In the genomic region with DNA sequence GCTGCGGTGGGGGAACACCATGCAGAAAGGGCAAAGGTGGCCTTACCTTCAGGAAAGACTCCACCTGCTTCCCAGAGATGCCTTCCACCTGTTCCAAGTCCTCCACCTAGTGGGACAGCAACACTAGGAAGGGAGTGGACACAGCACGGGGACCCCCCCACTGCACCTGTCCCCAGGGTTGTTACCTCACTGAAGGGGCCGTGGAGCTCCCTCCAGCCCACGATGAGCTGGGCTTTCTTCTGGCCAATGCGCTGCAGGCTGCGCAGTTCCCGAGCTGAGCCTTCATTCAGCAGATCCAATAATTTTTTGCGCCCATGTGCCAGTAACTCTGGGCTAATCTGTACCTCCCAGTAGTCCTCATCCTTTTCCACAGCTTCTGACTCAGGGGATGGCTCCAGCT, we compare ENCODE assay signal across 8 mouse cellular contexts. TPM values are rescaled to one million over a fixed set of nuclear protein-coding genes. Genes with fewer than 3 reads are reported as not detected.
DNase-seq lines count a peak whose midpoint lies in the region; ATAC-seq and TF ChIP-seq lines count a peak whose summit lies in the region.

No protein-coding gene starts in this region.

- no peaks in the 10 kb centered on the region for H3K27me3 ChIP-seq in heart, embryonic 15.5 days
- H3K27me3 ChIP-seq in MEL (ENCODE audit: control insufficient read depth in 1 of 2, insufficient read depth in 2 of 2, low read length in 2 of 2), result no peaks in the 10 kb centered on the region
- no peaks in the 10 kb centered on the region for H3K27me3 ChIP-seq in forebrain, embryonic 16.5 days (replicated peaks; ENCODE audit: control insufficient read depth, insufficient read depth, low read length)
- H3K27me3 ChIP-seq in midbrain, embryonic 10.5 days (ENCODE audit: low read depth, poor library complexity, severe bottlenecking), result no peaks in the 10 kb centered on the region

- TF ChIP-seq RAD21 in MEL (IDR thresholded peaks at IDR 0.05; ENCODE audit: low read depth, low read length), result no peak

- no peak for TF ChIP-seq CTCF in MEL (IDR thresholded peaks at IDR 0.05 in 2 of 3, conservative IDR thresholded peaks at IDR 0.05 in 1 of 3; ENCODE audit: control insufficient read depth in 1 of 3, insufficient read depth in 1 of 3, low read depth in 2 of 3, low read length in 3 of 3, poor library complexity in 1 of 3, severe bottlenecking in 1 of 3)

- no peak for ATAC-seq in heart, embryonic 15.5 days (replicated peaks; ENCODE audit: insufficient number of reproducible peaks, insufficient read depth, low FRiP score, low read depth)
- ATAC-seq in forebrain, embryonic 16.5 days, result peak; percentile 1; the same call in 1 of the 2 replicates
- ATAC-seq in granulocyte monocyte progenitor cell, adult 5-6 weeks (replicated peaks; ENCODE audit: poor library complexity, severe bottlenecking), result no peak

- H3K4me3 ChIP-seq in heart, embryonic 15.5 days, result peak overlapping the region; percentile 93
- H3K4me3 ChIP-seq in MEL (ENCODE audit: control insufficient read depth in 1 of 2, insufficient read depth in 1 of 2, low read depth in 2 of 2, low read length in 2 of 2), result peak overlapping the region; percentile 50 to 69
- H3K4me3 ChIP-seq in forebrain, embryonic 16.5 days (replicated peaks; ENCODE audit: low read length), result peak overlapping the region; percentile 60
- H3K4me3 ChIP-seq in midbrain, embryonic 10.5 days, result peak overlapping the region; percentile 88

- H3K9me3 ChIP-seq in heart, embryonic 15.5 days (replicated peaks), result no peaks in the 10 kb centered on the region
- no peaks in the 10 kb centered on the region for H3K9me3 ChIP-seq in MEL (replicated peaks; ENCODE audit: insufficient read depth, low read length)
- H3K9me3 ChIP-seq in forebrain, embryonic 16.5 days (ENCODE audit: control insufficient read depth, low read length), result no peaks in the 10 kb centered on the region
- H3K9me3 ChIP-seq in midbrain, embryonic 10.5 days (replicated peaks), result no peaks in the 10 kb centered on the region

- H3K9ac ChIP-seq in heart, embryonic 15.5 days, result peak overlapping the region; percentile 53
- H3K9ac ChIP-seq in MEL (ENCODE audit: control insufficient read depth, low read depth, low read length, poor library complexity, severe bottlenecking), result peak overlapping the region; percentile 78
- H3K9ac ChIP-seq in forebrain, embryonic 16.5 days (replicated peaks; ENCODE audit: low read depth, low read length), result peak overlapping the region; percentile 92

- no peak for DNase-seq in heart, postnatal 4 days
- peak; percentile 47 for DNase-seq in MEL (ENCODE audit: low read depth, low spot score)
- DNase-seq in midbrain, embryonic 10.5 days (ENCODE audit: low spot score), result no peak
- no peak for DNase-seq in natural killer cell, adult 2 months (ENCODE audit: low spot score in 2 of 2)
- no peak for DNase-seq in thymus, postnatal 36 days

- H3K36me3 ChIP-seq in heart, embryonic 15.5 days, result peaks cover 47% of the 10 kb centered on the region
- peaks cover 22 to 47% of the 10 kb centered on the region in 2 experiments for H3K36me3 ChIP-seq in MEL (ENCODE audit: control insufficient read depth in 1 of 2, insufficient read depth in 2 of 2, low read length in 2 of 2)
- H3K36me3 ChIP-seq in forebrain, embryonic 16.5 days (ENCODE audit: control insufficient read depth, insufficient read depth), result peaks cover 3% of the 10 kb centered on the region; the same call in 1 of the 2 replicates
- peaks cover 81% of the 10 kb centered on the region for H3K36me3 ChIP-seq in midbrain, embryonic 10.5 days

- WGBS in heart, embryonic 15.5 days, result 64% methylated on average over 8 of the region's 8 CpGs
- 63% methylated on average over 8 of the region's 8 CpGs for WGBS in forebrain, embryonic 16.5 days
- 75% methylated on average over 8 of the region's 8 CpGs for WGBS in midbrain, embryonic 10.5 days

- peak overlapping the region; percentile 94 for H3K4me2 ChIP-seq in heart, embryonic 15.5 days
- H3K4me2 ChIP-seq in forebrain, embryonic 16.5 days (ENCODE audit: low read length), result peak overlapping the region; percentile 71

- peaks cover 34% of the 10 kb centered on the region for H3K79me2 ChIP-seq in MEL (ENCODE audit: control insufficient read depth, insufficient read depth, low read length, poor library complexity)

- no peak for TF ChIP-seq EP300 in MEL (IDR thresholded peaks at IDR 0.05; ENCODE audit: low read depth in 1 of 2, low read length in 2 of 2)

- H3K27ac ChIP-seq in heart, embryonic 15.5 days, result peak overlapping the region; percentile 99
- H3K27ac ChIP-seq in MEL (ENCODE audit: control insufficient read depth, low read depth, low read length), result peak overlapping the region; percentile 98
- H3K27ac ChIP-seq in forebrain, embryonic 16.5 days (ENCODE audit: low read length), result peak overlapping the region; percentile 99
- peak overlapping the region; percentile 100 for H3K27ac ChIP-seq in midbrain, embryonic 10.5 days (replicated peaks)

- H3K4me1 ChIP-seq in heart, embryonic 15.5 days (replicated peaks), result peaks cover 31% of the 10 kb centered on the region
- H3K4me1 ChIP-seq in MEL (ENCODE audit: control insufficient read depth in 1 of 2, insufficient read depth in 2 of 2, low read length in 2 of 2), result peaks cover 28 to 41% of the 10 kb centered on the region in 2 experiments
- H3K4me1 ChIP-seq in forebrain, embryonic 16.5 days (replicated peaks; ENCODE audit: control insufficient read depth, insufficient read depth, low read length), result peaks cover 29% of the 10 kb centered on the region
- peaks cover 38% of the 10 kb centered on the region for H3K4me1 ChIP-seq in midbrain, embryonic 10.5 days

- TF ChIP-seq POLR2A in MEL (IDR thresholded peaks at IDR 0.05; ENCODE audit: control insufficient read depth in 1 of 2, insufficient read depth in 1 of 2, low read depth in 1 of 2, low read length in 2 of 2, poor library complexity in 1 of 2), result no peak; a peak in 1 of 4 replicates

RNA-seq across cellular contexts. Expression of gene Maz, which starts 1.0 kb away (rescaled TPM):
- 35.6 and 53.7 TPM in 2 replicates for polyA plus RNA-seq in heart, embryonic 15.5 days (2015; fragmentation: Nextera tagmentation; extraction: Ambion mirVana)
- 100 to 1,000 TPM; 152 TPM for total RNA-seq in heart, postnatal 4 days (2021)
- 231 and 234 TPM in 2 replicates for total RNA-seq in MEL (2012; rRNA removed)
- polyA plus RNA-seq in MEL (2012; ENCODE audit: insufficient read depth in 1 of 2, insufficient read length in 2 of 2, low read depth in 1 of 2, low replicate concordance in 2 of 2, missing spikeins in 1 of 2), result 100 to 1,000 TPM in 1 of 2 experiments, not detected in 1; 540 TPM
- polyA plus RNA-seq in forebrain, embryonic 16.5 days (2015; fragmentation: Nextera tagmentation; extraction: Ambion mirVana), result 57.9 and 58.8 TPM in 2 replicates
- polyA plus RNA-seq in midbrain, embryonic 10.5 days (2016; fragmentation: Nextera tagmentation; extraction: Ambion mirVana), result 64.6 and 66.4 TPM in 2 replicates
- 143 and 169 TPM in 2 replicates for total RNA-seq in granulocyte monocyte progenitor cell, adult 5-6 weeks (2014; fragmentation: Nextera tagmentation)
- 52.5 and 77.5 TPM in 2 replicates for total RNA-seq in granulocyte monocyte progenitor cell, adult 5-6 weeks (2017)

RNA-seq across cellular contexts. Expression of gene Prrt2, which starts 6.9 kb away (rescaled TPM):
- 1.9 and 4.1 TPM in 2 replicates for polyA plus RNA-seq in heart, embryonic 15.5 days (2015; fragmentation: Nextera tagmentation; extraction: Ambion mirVana)
- 1 to 10 TPM; 1.6 to 2.0 TPM for total RNA-seq in heart, postnatal 4 days (2021)
- total RNA-seq in MEL (2012; rRNA removed), result 0.12 and 0.13 TPM in 2 replicates
- 1 to 10 TPM in 1 of 2 experiments, not detected in 1; 1.4 TPM for polyA plus RNA-seq in MEL (2012; ENCODE audit: insufficient read depth in 1 of 2, insufficient read length in 2 of 2, low read depth in 1 of 2, low replicate concordance in 2 of 2, missing spikeins in 1 of 2)
- 21.1 and 29.9 TPM in 2 replicates for polyA plus RNA-seq in forebrain, embryonic 16.5 days (2015; fragmentation: Nextera tagmentation; extraction: Ambion mirVana)
- 2.9 and 4.4 TPM in 2 replicates for polyA plus RNA-seq in midbrain, embryonic 10.5 days (2016; fragmentation: Nextera tagmentation; extraction: Ambion mirVana)
- total RNA-seq in granulocyte monocyte progenitor cell, adult 5-6 weeks (2014; fragmentation: Nextera tagmentation), result 1.8 and 6.9 TPM in 2 replicates
- 0.43 and 1.6 TPM in 2 replicates for total RNA-seq in granulocyte monocyte progenitor cell, adult 5-6 weeks (2017)

RNA-seq across cellular contexts. Expression of gene Gm42742, which starts 7.0 kb away (rescaled TPM):
- 15.7 and 16.6 TPM in 2 replicates for polyA plus RNA-seq in heart, embryonic 15.5 days (2015; fragmentation: Nextera tagmentation; extraction: Ambion mirVana)
- 10 to 100 TPM; 10.0 to 18.2 TPM for total RNA-seq in heart, postnatal 4 days (2021)
- 13.8 and 20.5 TPM in 2 replicates for total RNA-seq in MEL (2012; rRNA removed)
- 10 to 100 TPM in 1 of 2 experiments, not detected in 1; 27.2 TPM for polyA plus RNA-seq in MEL (2012; ENCODE audit: insufficient read depth in 1 of 2, insufficient read length in 2 of 2, low read depth in 1 of 2, low replicate concordance in 2 of 2, missing spikeins in 1 of 2)
- polyA plus RNA-seq in forebrain, embryonic 16.5 days (2015; fragmentation: Nextera tagmentation; extraction: Ambion mirVana), result 54.8 and 74.1 TPM in 2 replicates
- polyA plus RNA-seq in midbrain, embryonic 10.5 days (2016; fragmentation: Nextera tagmentation; extraction: Ambion mirVana), result 46.2 and 55.1 TPM in 2 replicates
- 2.3 and 28.3 TPM in 2 replicates for total RNA-seq in granulocyte monocyte progenitor cell, adult 5-6 weeks (2014; fragmentation: Nextera tagmentation)
- total RNA-seq in granulocyte monocyte progenitor cell, adult 5-6 weeks (2017), result 32.7 and 35.4 TPM in 2 replicates

RNA-seq across cellular contexts. Expression of gene Pagr1a, which starts 10.7 kb away (rescaled TPM):
- polyA plus RNA-seq in heart, embryonic 15.5 days (2015; fragmentation: Nextera tagmentation; extraction: Ambion mirVana), result 59.7 and 73.1 TPM in 2 replicates
- 10 to 100 TPM; 10.4 to 14.8 TPM for total RNA-seq in heart, postnatal 4 days (2021)
- total RNA-seq in MEL (2012; rRNA removed), result 55.4 and 60.2 TPM in 2 replicates
- polyA plus RNA-seq in MEL (2012; ENCODE audit: insufficient read depth in 1 of 2, insufficient read length in 2 of 2, low read depth in 1 of 2, low replicate concordance in 2 of 2, missing spikeins in 1 of 2), result 10 to 100 TPM in 1 of 2 experiments, not detected in 1; 85.9 TPM
- 22.9 and 39.8 TPM in 2 replicates for polyA plus RNA-seq in forebrain, embryonic 16.5 days (2015; fragmentation: Nextera tagmentation; extraction: Ambion mirVana)
- 103 and 104 TPM in 2 replicates for polyA plus RNA-seq in midbrain, embryonic 10.5 days (2016; fragmentation: Nextera tagmentation; extraction: Ambion mirVana)
- total RNA-seq in granulocyte monocyte progenitor cell, adult 5-6 weeks (2014; fragmentation: Nextera tagmentation), result 17.5 and 50.8 TPM in 2 replicates
- total RNA-seq in granulocyte monocyte progenitor cell, adult 5-6 weeks (2017), result 3.4 and 27.2 TPM in 2 replicates

RNA-seq across cellular contexts. Expression of gene Pagr1b, which starts 11.6 kb away (rescaled TPM):
- 0.74 TPM in 1 of 2 replicates, not detected in the other for polyA plus RNA-seq in heart, embryonic 15.5 days (2015; fragmentation: Nextera tagmentation; extraction: Ambion mirVana)
- total RNA-seq in heart, postnatal 4 days (2021), result 1 to 10 TPM; 1.2 to 1.9 TPM
- 0.39 TPM in 1 of 2 replicates, not detected in the other for total RNA-seq in MEL (2012; rRNA removed)
- 1 to 10 TPM in 1 of 2 experiments, not detected in 1; 4.5 TPM for polyA plus RNA-seq in MEL (2012; ENCODE audit: insufficient read depth in 1 of 2, insufficient read length in 2 of 2, low read depth in 1 of 2, low replicate concordance in 2 of 2, missing spikeins in 1 of 2)
- not detected in 2 replicates for polyA plus RNA-seq in forebrain, embryonic 16.5 days (2015; fragmentation: Nextera tagmentation; extraction: Ambion mirVana)
- polyA plus RNA-seq in midbrain, embryonic 10.5 days (2016; fragmentation: Nextera tagmentation; extraction: Ambion mirVana), result 0.19 and 0.25 TPM in 2 replicates
- total RNA-seq in granulocyte monocyte progenitor cell, adult 5-6 weeks (2014; fragmentation: Nextera tagmentation), result not detected in 2 replicates
- 10.5 TPM in 1 of 2 replicates, not detected in the other for total RNA-seq in granulocyte monocyte progenitor cell, adult 5-6 weeks (2017)
